Mouse (Mus musculus): ENCODE results near the gene Tap2.

DNA sequence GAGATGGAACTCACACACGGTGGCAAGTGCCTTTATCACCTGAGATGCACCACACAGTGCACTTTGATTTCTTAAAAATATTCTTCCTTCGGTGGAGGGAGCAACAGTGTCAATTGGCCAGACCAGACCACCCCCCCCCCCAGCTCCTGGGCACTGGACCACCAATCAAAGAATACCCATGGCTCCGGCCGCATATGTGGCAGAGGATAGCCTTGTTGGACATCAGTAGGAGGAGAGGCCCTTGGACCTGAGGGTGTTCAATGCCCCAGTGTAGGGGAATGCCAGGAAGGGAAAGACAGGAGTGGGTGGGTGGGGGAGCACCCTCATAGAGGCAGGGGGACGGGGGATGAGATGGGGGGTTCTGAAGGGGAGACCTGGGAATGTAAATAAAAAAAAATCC, 3.4 kb downstream of the Tap2 start:
- TF ChIP-seq GATA1 (IDR thresholded peaks at IDR 0.05; ENCODE audit: low read length) (no peak), TAL1 (IDR thresholded peaks at IDR 0.05; ENCODE audit: low read length) (no peak)

Measured in erythroblast, embryonic 14.5 days (primary cell).